Mouse (Mus musculus) granulocyte monocyte progenitor cell, adult 5-6 weeks (primary cell): ENCODE data around the gene Dnah10. TPM values are rescaled to one million over a fixed set of nuclear protein-coding genes. Genes with fewer than 3 reads are reported as not detected.

Experiments
- ATAC-seq: replicated peaks from 2 replicates; pipeline ENCODE4 v1.8.0; 2016; ENCODE audit warnings: mild to moderate bottlenecking, moderate TSS enrichment, inconsistent platforms; ENCODE audit not compliant: poor library complexity, severe bottlenecking
- total RNA-seq, 2 experiments: library from RNA; stranded (forward) in 1 of 2; stranded (reverse) in 1 of 2; fragments of 200-712, 200-1000 nt in 1 of 2; fragments of >200 nt in 1 of 2; fragmentation: Nextera tagmentation in 1 of 2; gene quantifications; 2 replicates each; pipeline ENCODE4 v1.2.3; 2014 to 2017

Dnah10 gene
- total RNA-seq, 2 experiments from 2014 or later, result not detected

GRCm38 (mm10) chr5:124809708-124810366 lies 85.0 kb downstream of the Dnah10 start:
- ATAC-seq, result no peak

GRCm38 (mm10) chr5:124812466-124812865 lies 87.6 kb downstream of the Dnah10 start:
- ATAC-seq, result no peak

- no peak for ATAC-seq
These were observed 89.9 kb downstream of the Dnah10 start for GRCm38 (mm10) chr5:124814797-124815196.

- no peak for ATAC-seq
These were observed 92.2 kb downstream of the Dnah10 start for GRCm38 (mm10) chr5:124817050-124817449.

- ATAC-seq, result no peak
These were observed 97.4 kb downstream of the Dnah10 start for GRCm38 (mm10) chr5:124822128-124822894.

GRCm38 (mm10) chr5:124830331-124830730 lies 105.4 kb downstream of the Dnah10 start:
- no peak for ATAC-seq

GRCm38 (mm10) chr5:124835218-124835617 lies 110.3 kb downstream of the Dnah10 start:
- ATAC-seq, result no peak

- ATAC-seq, result no peak
These were observed 111.2 kb downstream of the Dnah10 start for GRCm38 (mm10) chr5:124836075-124836474.

GRCm38 (mm10) chr5:124836621-124837020 lies 111.7 kb downstream of the Dnah10 start:
- ATAC-seq, result no peak

GRCm38 (mm10) chr5:124840202-124840601 lies 115.3 kb downstream of the Dnah10 start:
- no peak for ATAC-seq

- no peak for ATAC-seq
These were observed 115.8 kb downstream of the Dnah10 start for GRCm38 (mm10) chr5:124840669-124841068.

GRCm38 (mm10) chr5:124843386-124843785 lies 118.5 kb downstream of the Dnah10 start:
- no peak for ATAC-seq

GRCm38 (mm10) chr5:124844929-124845328 lies 120.0 kb downstream of the Dnah10 start:
- no peak for ATAC-seq

- no peak for ATAC-seq
These were observed 122.1 kb downstream of the Dnah10 start for GRCm38 (mm10) chr5:124847014-124847413.

GRCm38 (mm10) chr5:124848994-124849393 lies 124.1 kb downstream of the Dnah10 start:
- no peak for ATAC-seq

- no peak for ATAC-seq
These were observed 126.7 kb downstream of the Dnah10 start for GRCm38 (mm10) chr5:124851572-124851971.

GRCm38 (mm10) chr5:124852294-124852693 lies 127.4 kb downstream of the Dnah10 start:
- no peak for ATAC-seq

- ATAC-seq, result no peak
These were observed 128.2 kb downstream of the Dnah10 start for GRCm38 (mm10) chr5:124853079-124853478.

- ATAC-seq, result no peak
These were observed 129.3 kb downstream of the Dnah10 start for GRCm38 (mm10) chr5:124854202-124854601.

- peak; percentile 33; the same call in 1 of the 2 replicates for ATAC-seq
These were observed 135.1 kb downstream of the Dnah10 start for GRCm38 (mm10) chr5:124860013-124860412.

GRCm38 (mm10) chr5:124861463-124861862 lies 136.6 kb downstream of the Dnah10 start:
- peak; percentile 7; the same call in 1 of the 2 replicates for ATAC-seq
